Mouse (Mus musculus) hindbrain, embryonic 13.5 days (tissue): ENCODE results near the gene Eml3. TPM values are rescaled to one million over a fixed set of nuclear protein-coding genes. Genes with fewer than 3 reads are reported as not detected.
"Not testable (repeated sequence)": the region's sequence is repeated elsewhere in the genome, so short reads cannot be mapped to it uniquely, and the experiment has no call there.

ENCODE experiments used
- ATAC-seq: fragments of 200-750 bp; cut with Nextera tagmentation; 2 replicates; pipeline ENCODE4 v1.8.0; 2017; ENCODE audit warnings: moderate TSS enrichment; ENCODE audit not compliant: low FRiP score
- H3K27ac ChIP-seq: fragments of 300-500 bp; sonication (generic); 2 replicates; pipeline ENCODE4 v1.5.1; 2015; ENCODE audit warnings: inconsistent platforms, mild to moderate bottlenecking, moderate library complexity
- H3K27me3 ChIP-seq: fragments of 300-500 bp; sonication (generic); 2 replicates; pipeline ENCODE4 v1.6.1; 2015; ENCODE audit warnings: mild to moderate bottlenecking, inconsistent platforms
- H3K36me3 ChIP-seq: fragments of 300-500 bp; sonication (generic); 2 replicates; pipeline ENCODE4 v1.6.1; 2015; ENCODE audit warnings: mild to moderate bottlenecking, inconsistent platforms
- H3K4me1 ChIP-seq: fragments of 300-500 bp; sonication (generic); replicated peaks from 2 replicates; pipeline ENCODE4 v1.6.1; 2015; ENCODE audit warnings: inconsistent platforms
- H3K4me2 ChIP-seq: fragments of 300-500 bp; sonication (generic); 2 replicates; pipeline ENCODE4 v1.6.1; 2015; ENCODE audit warnings: inconsistent platforms, mild to moderate bottlenecking, moderate library complexity
- H3K4me3 ChIP-seq: fragments of 300-500 bp; sonication (generic); 2 replicates; pipeline ENCODE4 v1.5.1; 2015; ENCODE audit warnings: mild to moderate bottlenecking, inconsistent platforms
- H3K9ac ChIP-seq: fragments of 300-500 bp; sonication (generic); 2 replicates; pipeline ENCODE4 v1.6.1; 2015; ENCODE audit warnings: mild to moderate bottlenecking, inconsistent platforms
- H3K9me3 ChIP-seq: fragments of 300-500 bp; sonication (generic); 2 replicates; pipeline ENCODE4 v1.6.1; 2016; ENCODE audit warnings: inconsistent platforms
- WGBS: fragments of 180-500 bp; shearing (Covaris S2); methylation state at CpG from one replicate; pipeline ENCODE4 v1.1.7; 2015; 5-methylcytosine and 5-hydroxymethylcytosine counted together
- polyA plus RNA-seq: library from polyadenylated mRNA; unstranded; fragments of >200 nt; fragmentation: Nextera tagmentation; extraction: Ambion mirVana; gene quantifications from 2 replicates; pipeline ENCODE4 v1.2.1, GENCODE M21; 2015

Gene Eml3
- polyA plus RNA-seq, 1 experiment from 2014 or later, result 9.4 TPM

GRCm38 (mm10) chr19:8965771-8966170 lies 36.4 kb downstream of the Eml3 start:
- Histone ChIP-seq H3K9me3 (no peaks in the 10 kb centered on the region), H3K9ac (peak overlapping the region; percentile 66), H3K36me3 (peaks cover 73% of the 10 kb centered on the region), H3K27me3 (no peaks in the 10 kb centered on the region), H3K4me1 (peaks cover 30% of the 10 kb centered on the region), H3K4me3 (peak overlapping the region; percentile 74), H3K4me2 (peak overlapping the region; percentile 57), H3K27ac (peak overlapping the region; percentile 87)
- WGBS, result 80% methylated on average over 8 of the region's 8 CpGs
- no peak for ATAC-seq

- peaks cover 74% of the 10 kb centered on the region for H3K36me3 ChIP-seq
- WGBS, result 50% methylated on average over 5 of the region's 5 CpGs
- H3K4me1 ChIP-seq, result peaks cover 30% of the 10 kb centered on the region
- H3K27ac ChIP-seq, result peak overlapping the region; percentile 87
- H3K27me3 ChIP-seq, result no peaks in the 10 kb centered on the region
- peak overlapping the region; percentile 66 for H3K9ac ChIP-seq
- no peaks in the 10 kb centered on the region for H3K9me3 ChIP-seq
- H3K4me2 ChIP-seq, result peak overlapping the region; percentile 57
- peak overlapping the region; percentile 74 for H3K4me3 ChIP-seq
- ATAC-seq, result no peak
Measured at GRCm38 (mm10) chr19:8966198-8966589, 36.8 kb downstream of the Eml3 start.

- Histone ChIP-seq H3K9ac (peak within 1 kb of the TSS; percentile 95), H3K4me1 (peaks cover 30% of the 10 kb centered on the region), H3K9me3 (no peaks in the 10 kb centered on the region), H3K27me3 (no peaks in the 10 kb centered on the region), H3K4me3 (peak within 1 kb of the TSS; percentile 74), H3K4me2 (peak within 1 kb of the TSS; percentile 90), H3K36me3 (peaks cover 74% of the 10 kb centered on the region), H3K27ac (peak within 1 kb of the TSS; percentile 88)
- 1% methylated on average over 52 of the region's 52 CpGs for WGBS
- peak; percentile 98 for ATAC-seq
Measured at GRCm38 (mm10) chr19:8966590-8967372, 37.4 kb downstream of the Eml3 start, which contains the start of gene Eef1g. TSS of gene Eef1g (plus strand) at chr19:8967041.

- no peaks in the 10 kb centered on the region for H3K27me3 ChIP-seq
- peak; percentile 2; the same call in 1 of the 2 replicates for ATAC-seq
- peak overlapping the region; percentile 90 for H3K4me2 ChIP-seq
- peak overlapping the region; percentile 88 for H3K27ac ChIP-seq
- peaks cover 30% of the 10 kb centered on the region for H3K4me1 ChIP-seq
- peaks cover 74% of the 10 kb centered on the region for H3K36me3 ChIP-seq
- H3K9ac ChIP-seq, result peak overlapping the region; percentile 95
- WGBS, result 0% methylated on average over 8 of the region's 8 CpGs
- H3K4me3 ChIP-seq, result peak overlapping the region; percentile 74
- H3K9me3 ChIP-seq, result no peaks in the 10 kb centered on the region
Measured at GRCm38 (mm10) chr19:8967373-8967743, 38.0 kb downstream of the Eml3 start.

GRCm38 (mm10) chr19:8967893-8968292 lies 38.5 kb downstream of the Eml3 start:
- WGBS, result 5% methylated on average over 9 of the region's 9 CpGs
- peak overlapping the region; percentile 90 for H3K4me2 ChIP-seq
- H3K36me3 ChIP-seq, result peaks cover 74% of the 10 kb centered on the region
- peak overlapping the region; percentile 95 for H3K9ac ChIP-seq
- ATAC-seq, result no peak
- peak overlapping the region; percentile 74 for H3K4me3 ChIP-seq
- H3K27ac ChIP-seq, result peak overlapping the region; percentile 88
- peaks cover 30% of the 10 kb centered on the region for H3K4me1 ChIP-seq
- H3K9me3 ChIP-seq, result no peaks in the 10 kb centered on the region
- no peaks in the 10 kb centered on the region for H3K27me3 ChIP-seq

- H3K27me3 ChIP-seq, ATAC-seq, H3K27ac ChIP-seq, H3K9me3 ChIP-seq, H3K9ac ChIP-seq, H3K4me2 ChIP-seq, H3K4me3 ChIP-seq: not testable (repeated sequence)
- WGBS, result 91% methylated on average over 8 of the region's 8 CpGs
- H3K4me1 ChIP-seq, result peaks cover 19% of the 10 kb centered on the region
- H3K36me3 ChIP-seq, result peaks cover 85% of the 10 kb centered on the region
Measured at GRCm38 (mm10) chr19:8972491-8972890, 43.1 kb downstream of the Eml3 start.

GRCm38 (mm10) chr19:8974638-8975037 lies 45.3 kb downstream of the Eml3 start:
- ATAC-seq, result no peak
- H3K27me3 ChIP-seq, result no peaks in the 10 kb centered on the region
- no peak overlapping the region for H3K27ac ChIP-seq
- no peak overlapping the region for H3K4me3 ChIP-seq
- no peak overlapping the region for H3K4me2 ChIP-seq
- H3K4me1 ChIP-seq, result no peaks in the 10 kb centered on the region
- peaks cover 96% of the 10 kb centered on the region for H3K36me3 ChIP-seq
- H3K9ac ChIP-seq, result no peak overlapping the region
- H3K9me3 ChIP-seq, result no peaks in the 10 kb centered on the region
- 95% methylated on average over 1 of the region's 1 CpGs for WGBS

- Histone ChIP-seq H3K4me2 (no peak overlapping the region), H3K4me1 (0 out of 2 replicates have a peak, but pooled peaks cover 2% of the 10 kb centered on the region), H3K27ac (no peak overlapping the region), H3K9ac (no peak overlapping the region), H3K4me3 (no peak overlapping the region), H3K36me3 (peaks cover 96% of the 10 kb centered on the region), H3K9me3 (no peaks in the 10 kb centered on the region), H3K27me3 (no peaks in the 10 kb centered on the region)
- WGBS, result 100% methylated on average over 2 of the region's 2 CpGs
- ATAC-seq, result no peak
Measured at GRCm38 (mm10) chr19:8975491-8975890, 46.1 kb downstream of the Eml3 start.

- ATAC-seq, result peak; percentile 74
- Histone ChIP-seq H3K4me1 (peaks cover 12% of the 10 kb centered on the region), H3K4me3 (no peak overlapping the region), H3K9me3 (no peaks in the 10 kb centered on the region), H3K9ac (no peak overlapping the region), H3K27ac (no peak overlapping the region), H3K27me3 (no peaks in the 10 kb centered on the region), H3K4me2 (no peak overlapping the region), H3K36me3 (peaks cover 93% of the 10 kb centered on the region)
- 60% methylated on average over 3 of the region's 3 CpGs for WGBS
Measured at GRCm38 (mm10) chr19:8976535-8976934, 47.2 kb downstream of the Eml3 start.

GRCm38 (mm10) chr19:8980771-8981170 lies 51.4 kb downstream of the Eml3 start:
- Histone ChIP-seq H3K4me1 (peaks cover 51% of the 10 kb centered on the region), H3K4me3 (no peak overlapping the region), H3K27me3 (no peaks in the 10 kb centered on the region), H3K9me3 (no peaks in the 10 kb centered on the region), H3K9ac (no peak overlapping the region), H3K36me3 (peaks cover 57% of the 10 kb centered on the region), H3K27ac (peak overlapping the region; percentile 9; the same call in 1 of the 2 replicates), H3K4me2 (no peak overlapping the region)
- no peak for ATAC-seq
- 52% methylated on average over 5 of the region's 5 CpGs for WGBS

GRCm38 (mm10) chr19:8981450-8982168 lies 52.3 kb downstream of the Eml3 start:
- no peak overlapping the region for H3K9ac ChIP-seq
- H3K4me2 ChIP-seq, result no peak overlapping the region
- no peaks in the 10 kb centered on the region for H3K9me3 ChIP-seq
- peaks cover 52% of the 10 kb centered on the region for H3K36me3 ChIP-seq
- WGBS, result 76% methylated on average over 2 of the region's 2 CpGs
- H3K4me1 ChIP-seq, result peaks cover 55% of the 10 kb centered on the region
- ATAC-seq, result peak; percentile 26; the same call in 1 of the 2 replicates
- no peak overlapping the region for H3K4me3 ChIP-seq
- H3K27ac ChIP-seq, result peak overlapping the region; percentile 44
- H3K27me3 ChIP-seq, result no peaks in the 10 kb centered on the region

- H3K4me2 ChIP-seq, result no peak overlapping the region
- H3K4me3 ChIP-seq, result no peak overlapping the region
- 0 out of 2 replicates have a peak overlapping the region, but pooled peaks have one; percentile 13 for H3K9ac ChIP-seq
- no peaks in the 10 kb centered on the region for H3K9me3 ChIP-seq
- ATAC-seq, result no peak
- H3K27me3 ChIP-seq, result peaks cover 5% of the 10 kb centered on the region
- peaks cover 55% of the 10 kb centered on the region for H3K4me1 ChIP-seq
- peaks cover 43% of the 10 kb centered on the region for H3K36me3 ChIP-seq
- WGBS, result 59% methylated on average over 5 of the region's 5 CpGs
- no peak overlapping the region for H3K27ac ChIP-seq
Measured at GRCm38 (mm10) chr19:8982303-8983149, 53.2 kb downstream of the Eml3 start.
